Mouse (Mus musculus): ENCODE results near the gene Fam49a.

Gene Fam49a

DNA sequence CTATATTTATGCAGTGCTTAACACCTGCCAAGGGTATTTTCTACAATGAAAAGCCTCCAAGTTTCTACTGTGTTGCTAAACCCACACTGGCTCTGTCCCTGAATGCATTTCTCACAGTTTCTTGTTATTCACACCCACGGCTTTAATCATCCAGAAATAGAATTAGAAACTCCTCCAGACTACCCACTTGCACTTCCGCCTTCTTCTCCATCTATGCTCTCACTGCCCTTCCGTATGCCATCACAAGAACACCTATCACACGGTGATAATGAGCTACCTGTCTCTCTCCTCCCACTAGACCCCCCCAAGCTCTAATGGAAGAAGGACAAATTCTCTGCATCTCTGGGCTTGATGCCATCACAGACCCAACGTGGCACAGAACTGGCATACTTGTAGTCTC lies 105.5 kb downstream of the Fam49a start:
- no peak for DNase-seq

- no peak for DNase-seq
These were observed 111.3 kb downstream of the Fam49a start for GRCm38 (mm10) chr12:12373111-12373862.

DNA sequence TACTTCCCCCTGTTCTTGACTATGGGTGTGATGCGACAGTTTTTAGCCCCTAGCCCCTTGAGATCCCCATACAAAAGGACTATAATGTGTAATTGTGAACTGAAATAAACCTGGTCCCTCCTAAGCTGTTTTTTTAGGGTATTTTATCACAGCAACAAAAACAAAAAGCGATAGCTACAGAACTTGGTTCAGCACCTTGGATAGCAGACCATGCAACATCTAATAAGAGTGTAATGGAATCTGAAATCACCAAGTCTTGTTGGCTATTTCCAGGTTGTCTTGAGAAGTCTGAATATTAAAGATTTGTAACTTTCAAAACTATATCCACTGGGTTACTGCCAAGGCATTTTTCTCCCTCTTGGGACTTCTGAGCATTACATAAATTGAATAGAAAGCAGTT lies 117.1 kb downstream of the Fam49a start:
- peak; percentile 18 for DNase-seq

GRCm38 (mm10) chr12:12389271-12389670 lies 127.3 kb downstream of the Fam49a start:
- DNase-seq, result no peak

GRCm38 (mm10) chr12:12396224-12396623 lies 134.3 kb downstream of the Fam49a start:
- peak; percentile 65 for DNase-seq

DNA sequence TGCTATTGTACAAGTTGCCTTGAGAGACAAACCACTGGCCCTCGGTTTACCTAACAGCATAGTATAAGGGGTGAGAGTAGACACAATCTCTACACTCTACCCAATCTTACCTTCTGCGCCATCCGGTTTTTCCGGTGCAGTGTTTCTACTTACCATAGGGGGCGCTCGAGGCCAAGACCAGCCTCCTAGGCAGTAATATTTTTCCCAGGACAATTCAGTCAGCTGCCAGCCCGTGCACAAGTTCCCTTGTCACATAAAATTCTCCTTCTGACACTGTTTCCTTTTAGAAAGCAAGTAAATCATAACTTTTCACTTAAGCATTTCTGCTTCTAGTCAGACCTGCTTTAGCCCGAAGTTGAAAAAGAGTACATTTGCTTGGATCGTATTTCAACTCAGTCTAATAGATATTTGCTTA lies 139.1 kb downstream of the Fam49a start:
- DNase-seq, result peak; percentile 71

DNA sequence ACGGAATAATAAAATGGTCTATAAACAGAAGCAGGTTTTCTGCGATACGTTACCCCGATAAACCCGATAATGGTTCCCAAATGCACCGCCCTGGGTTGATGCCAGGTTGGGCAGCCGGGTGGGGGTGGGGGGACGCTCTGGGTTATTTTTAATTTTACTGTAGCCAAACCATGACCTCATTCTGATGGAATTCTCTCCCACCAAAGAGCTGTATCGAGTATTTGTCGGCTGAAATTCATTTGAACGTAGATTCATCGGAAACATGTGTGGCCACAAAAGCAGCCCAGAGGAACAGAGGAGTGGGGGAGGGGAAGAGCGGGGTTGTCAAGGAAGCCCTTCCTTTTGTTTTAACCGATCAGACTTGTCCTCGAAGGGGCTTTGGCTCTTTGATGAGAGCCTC lies 139.6 kb downstream of the Fam49a start:
- peak; percentile 53 for DNase-seq

- DNase-seq, result no peak
These were observed 143.7 kb downstream of the Fam49a start for GRCm38 (mm10) chr12:12405491-12406110.

DNA sequence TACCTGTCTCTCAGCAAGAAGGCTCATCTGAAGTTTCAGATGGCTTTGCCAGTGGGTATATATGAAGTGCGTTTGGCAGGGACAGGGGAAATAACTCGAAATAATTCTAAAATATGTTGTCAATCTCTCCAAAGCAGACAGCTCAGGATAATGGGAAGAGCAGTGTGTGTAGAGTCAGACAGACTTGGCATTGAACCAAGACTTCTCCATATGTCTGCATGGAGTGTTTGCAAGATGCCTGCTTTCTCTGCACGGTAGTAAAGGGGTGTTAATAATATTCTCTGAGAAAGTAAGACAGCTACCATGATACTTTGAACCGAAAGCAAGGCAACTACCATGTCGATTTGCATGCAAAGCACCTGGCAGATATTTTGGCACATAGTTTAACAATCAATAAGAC lies 147.1 kb downstream of the Fam49a start:
- DNase-seq, result no peak

- DNase-seq, result peak; percentile 84
These were observed 150.7 kb downstream of the Fam49a start for GRCm38 (mm10) chr12:12412674-12413073.

GRCm38 (mm10) chr12:12420423-12420822 lies 158.5 kb downstream of the Fam49a start:
- DNase-seq, result no peak

DNA sequence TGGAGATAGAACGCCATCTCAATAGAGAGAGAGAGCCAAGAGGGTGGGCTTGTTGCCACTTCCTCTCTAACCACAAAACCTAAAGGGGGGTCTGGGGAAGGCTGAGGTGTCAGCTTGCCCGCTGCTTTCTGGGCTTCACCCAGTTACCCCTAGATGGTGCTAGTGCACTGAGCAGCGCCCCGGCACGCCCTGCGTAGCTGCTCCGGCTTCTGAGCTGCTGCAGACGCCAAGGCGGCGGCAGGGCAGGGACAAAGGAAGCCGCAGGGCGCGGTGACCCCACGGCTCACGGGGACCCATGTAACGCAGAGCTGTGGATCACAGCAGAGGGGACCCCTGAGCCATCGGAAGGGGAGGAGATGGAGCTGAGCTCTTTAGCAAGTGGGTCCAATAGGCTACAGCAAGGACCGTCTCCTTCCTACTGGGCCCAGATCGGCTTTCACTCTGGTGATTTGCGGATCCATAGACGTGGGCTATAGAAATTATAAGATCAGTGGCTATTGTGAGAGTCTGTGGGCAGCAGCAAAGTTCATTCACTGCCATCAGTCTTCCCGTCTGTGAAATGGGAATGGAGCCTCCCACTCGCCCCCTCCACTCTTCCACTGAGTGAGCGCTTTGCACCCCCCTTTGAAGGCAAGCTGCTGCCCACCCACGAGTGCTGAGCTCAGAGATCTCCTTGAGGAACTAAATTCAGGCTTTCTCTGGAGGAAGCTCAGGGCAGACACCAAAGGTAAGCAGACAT lies 159.1 kb downstream of the Fam49a start:
- peak; percentile 90 for DNase-seq

DNA sequence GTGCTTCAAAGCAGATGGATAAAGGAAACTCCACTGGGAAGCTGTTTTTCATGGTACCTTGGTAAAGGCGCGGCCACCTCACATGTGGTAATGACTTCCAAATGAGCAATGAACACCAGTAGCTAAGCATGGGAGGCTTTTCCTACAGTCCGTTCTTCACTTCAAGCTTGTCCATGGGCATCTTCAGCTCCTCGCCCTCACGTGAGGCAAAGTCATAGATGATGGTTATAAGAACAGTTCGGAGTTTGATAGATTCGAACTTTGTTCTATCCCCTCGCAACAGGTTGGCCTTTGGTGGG lies 159.6 kb downstream of the Fam49a start:
- no peak for DNase-seq

DNA sequence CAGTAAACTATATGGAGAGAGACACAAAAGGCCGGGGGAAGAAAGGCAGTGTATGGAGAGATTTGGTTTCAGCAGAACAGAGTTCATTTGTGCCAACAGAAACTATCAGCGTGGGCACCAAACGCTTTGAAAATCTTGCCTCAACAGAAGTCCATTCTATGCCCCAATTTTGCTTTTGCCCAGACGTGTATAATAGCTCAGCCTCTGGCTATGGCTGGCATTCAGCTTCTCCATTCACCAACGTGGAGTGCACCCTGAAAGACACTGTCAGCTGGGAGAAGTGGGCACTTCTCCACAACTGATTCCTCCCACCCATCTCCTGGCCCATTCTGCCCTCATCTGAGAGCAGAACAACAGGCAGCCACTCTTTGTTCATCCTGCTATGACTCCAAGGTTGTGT lies 163.2 kb downstream of the Fam49a start:
- DNase-seq, result no peak

DNA sequence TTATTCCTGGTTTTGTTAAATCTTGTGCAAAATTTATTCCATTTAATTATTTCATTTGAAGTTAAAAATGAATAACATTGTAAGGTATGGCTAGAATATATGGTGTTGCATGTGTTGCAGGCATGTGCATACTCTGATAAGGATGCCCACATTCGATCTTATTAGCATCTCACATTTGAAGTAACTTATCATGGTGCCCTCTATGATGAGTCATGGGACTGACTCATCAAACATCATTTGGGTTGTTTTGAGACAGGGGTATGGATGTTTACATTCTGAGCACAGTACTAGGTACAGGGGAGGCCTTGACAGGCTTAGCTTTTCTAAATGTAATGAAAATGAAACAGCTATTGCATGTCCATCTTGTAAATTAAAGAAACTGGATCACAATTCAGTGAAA lies 165.3 kb downstream of the Fam49a start:
- no peak for DNase-seq

- DNase-seq, result no peak
These were observed 166.9 kb downstream of the Fam49a start for GRCm38 (mm10) chr12:12428886-12429285.
